Mouse (Mus musculus) hindbrain, embryonic 10.5 days (tissue): ENCODE measurements around the gene 2410004P03Rik. TPM values are rescaled to one million over a fixed set of nuclear protein-coding genes. Genes with fewer than 3 reads are reported as not detected.

Experiments
- DNase-seq: peaks from one replicate; pipeline ENCODE4 v3.0.0-alpha.2; 2017; ENCODE audit warnings: low spot score
- H3K27ac ChIP-seq: fragments of 300-500 bp; sonication (generic); 2 replicates; pipeline ENCODE4 v1.5.1; 2016; ENCODE audit warnings: mild to moderate bottlenecking, moderate library complexity
- H3K27me3 ChIP-seq: fragments of 300-500 bp; sonication (generic); 2 replicates; pipeline ENCODE4 v1.6.1; 2016; ENCODE audit warnings: mild to moderate bottlenecking; ENCODE audit not compliant: poor library complexity, insufficient read depth, severe bottlenecking
- H3K36me3 ChIP-seq: fragments of 300-500 bp; sonication (generic); 2 replicates; pipeline ENCODE4 v1.6.1; 2016; ENCODE audit warnings: mild to moderate bottlenecking, moderate library complexity
- H3K4me1 ChIP-seq: fragments of 300-500 bp; sonication (generic); replicated peaks from 2 replicates; pipeline ENCODE4 v1.6.1; 2016; ENCODE audit warnings: mild to moderate bottlenecking
- H3K4me3 ChIP-seq: fragments of 300-500 bp; sonication (generic); 2 replicates; pipeline ENCODE4 v1.5.1; 2016; ENCODE audit warnings: mild to moderate bottlenecking, moderate library complexity
- H3K9me3 ChIP-seq: fragments of 300-500 bp; sonication (generic); 2 replicates; pipeline ENCODE4 v1.6.1; 2016; ENCODE audit warnings: mild to moderate bottlenecking, moderate library complexity
- WGBS: fragments of 180-500 bp; shearing (Covaris S2); methylation state at CpG from one replicate; pipeline ENCODE4 v1.1.7; 2016; 5-methylcytosine and 5-hydroxymethylcytosine counted together
- polyA plus RNA-seq: library from polyadenylated mRNA; unstranded; fragments of >200 nt; fragmentation: Nextera tagmentation; extraction: Ambion mirVana; gene quantifications from 2 replicates; pipeline ENCODE4 v1.2.1, GENCODE M21; 2016

2410004P03Rik gene
- polyA plus RNA-seq: 2.5 and 5.6 TPM in 2 replicates

DNA sequence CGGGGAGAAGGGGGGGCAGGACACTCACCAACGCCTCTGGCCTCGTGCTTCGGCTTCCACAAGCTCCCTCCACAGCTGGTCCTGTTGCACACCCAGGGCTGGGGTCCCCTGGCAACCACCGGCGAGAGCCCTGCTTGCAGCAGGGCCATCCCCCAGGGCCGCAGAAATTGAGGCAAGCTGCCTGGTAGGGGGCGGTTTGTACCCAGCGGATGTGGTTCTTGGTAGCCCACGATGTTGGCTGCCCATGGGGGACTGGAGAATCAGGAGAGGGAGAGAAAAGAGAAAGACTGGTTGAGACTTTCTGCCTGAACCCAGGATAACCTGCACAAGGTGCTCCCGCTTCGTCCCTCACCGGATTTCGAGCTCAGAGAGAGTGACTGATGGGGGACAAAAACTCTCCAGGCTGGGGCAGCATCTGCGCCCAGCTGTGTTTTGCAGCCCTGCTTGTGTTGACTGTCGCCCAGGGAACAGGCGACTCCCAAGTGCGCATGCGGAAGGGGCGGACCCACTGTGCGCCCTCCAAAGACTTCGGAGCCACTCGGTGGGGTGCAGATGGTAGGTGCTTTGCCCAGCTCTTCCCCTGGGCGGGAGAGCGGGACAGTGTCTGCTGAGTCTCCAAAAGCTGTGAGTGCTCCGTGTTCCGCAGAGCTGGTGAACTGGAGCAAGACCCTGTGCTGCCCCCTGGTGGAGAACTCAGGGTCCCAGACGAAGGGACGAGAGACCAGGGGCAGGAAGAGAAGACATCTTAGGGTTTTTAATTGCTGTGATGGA, at the start of gene 2410004P03Rik:
Gene 2410004P03Rik, minus strand, starts transcription at position 628 of the 771 bp plus-strand sequence.
- peak within 1 kb of the TSS; percentile 55 for H3K4me3 ChIP-seq
- H3K9me3 ChIP-seq: peaks cover 15% of the 10 kb centered on the region; the same call in 1 of the 2 replicates
- no peaks in the 10 kb centered on the region for H3K36me3 ChIP-seq
- H3K27me3 ChIP-seq: 0 out of 2 replicates have a peak, but pooled peaks cover 7% of the 10 kb centered on the region
- DNase-seq: peak; percentile 89
- H3K27ac ChIP-seq: peak within 1 kb of the TSS; percentile 24
- H3K4me1 ChIP-seq: peaks cover 9% of the 10 kb centered on the region
- 7% methylated on average over 29 of the region's 29 CpGs for WGBS

DNA sequence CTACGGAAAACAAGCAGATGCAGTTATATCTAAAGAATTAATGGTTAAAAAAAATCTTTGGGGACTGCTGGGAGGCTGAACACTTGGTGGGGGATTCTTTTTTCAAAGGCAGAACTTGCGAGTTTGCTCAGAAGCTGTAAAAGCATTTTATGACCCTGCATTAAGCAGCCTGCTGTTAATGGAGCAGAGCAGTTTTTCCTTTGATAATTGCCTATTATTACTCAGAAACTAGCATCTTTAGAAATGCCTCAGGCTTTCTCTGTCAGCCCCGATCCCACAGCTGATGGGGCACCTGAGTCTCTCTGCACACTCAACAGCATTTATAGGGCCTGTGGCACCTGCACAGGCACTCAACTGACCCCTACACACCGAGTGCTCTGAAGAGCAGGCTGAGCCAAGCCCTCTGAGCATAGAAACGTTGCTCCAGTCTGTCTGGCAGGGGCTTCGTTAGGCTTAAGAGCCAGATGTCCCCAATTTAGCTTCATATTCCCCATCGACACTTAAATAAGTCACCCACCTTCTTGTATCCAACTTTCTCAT, 49.7 kb upstream of the 2410004P03Rik start:
- H3K27ac ChIP-seq: no peak overlapping the region
- H3K4me3 ChIP-seq: no peak overlapping the region
- no peaks in the 10 kb centered on the region for H3K9me3 ChIP-seq
- no peaks in the 10 kb centered on the region for H3K36me3 ChIP-seq
- peaks cover 6% of the 10 kb centered on the region; the same call in 1 of the 2 replicates for H3K4me1 ChIP-seq
- no peak for DNase-seq
- H3K27me3 ChIP-seq: 0 out of 2 replicates have a peak, but pooled peaks cover 3% of the 10 kb centered on the region
- 70% methylated on average over 7 of the region's 7 CpGs for WGBS

DNA sequence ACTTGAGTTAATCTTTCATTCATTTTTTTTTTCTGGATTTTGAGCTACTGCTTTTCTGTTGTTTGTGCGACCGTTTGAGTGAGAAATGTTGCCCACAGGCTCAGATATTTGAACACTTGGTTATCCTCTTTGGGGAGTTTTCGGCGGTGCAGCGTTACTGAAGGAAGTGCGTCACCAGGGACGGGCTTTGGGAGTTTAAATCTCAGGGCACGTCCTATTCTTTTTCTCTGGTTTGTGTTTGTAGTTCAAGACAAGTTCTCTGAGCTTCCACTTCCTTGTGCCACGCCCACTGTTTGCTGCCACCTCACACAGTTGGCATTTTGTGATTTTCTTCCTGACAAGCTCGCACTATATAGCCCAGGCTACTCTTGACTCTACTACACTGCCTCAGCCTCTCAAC, 47.0 kb upstream of the 2410004P03Rik start:
- Histone ChIP-seq H3K27ac (no peak overlapping the region), H3K36me3 (no peaks in the 10 kb centered on the region), H3K9me3 (no peaks in the 10 kb centered on the region), H3K4me3 (no peak overlapping the region), H3K27me3 (peaks cover 5% of the 10 kb centered on the region; the same call in 1 of the 2 replicates), H3K4me1 (peaks cover 3% of the 10 kb centered on the region)
- no peak for DNase-seq
- 82% methylated on average over 10 of the region's 10 CpGs for WGBS

DNA sequence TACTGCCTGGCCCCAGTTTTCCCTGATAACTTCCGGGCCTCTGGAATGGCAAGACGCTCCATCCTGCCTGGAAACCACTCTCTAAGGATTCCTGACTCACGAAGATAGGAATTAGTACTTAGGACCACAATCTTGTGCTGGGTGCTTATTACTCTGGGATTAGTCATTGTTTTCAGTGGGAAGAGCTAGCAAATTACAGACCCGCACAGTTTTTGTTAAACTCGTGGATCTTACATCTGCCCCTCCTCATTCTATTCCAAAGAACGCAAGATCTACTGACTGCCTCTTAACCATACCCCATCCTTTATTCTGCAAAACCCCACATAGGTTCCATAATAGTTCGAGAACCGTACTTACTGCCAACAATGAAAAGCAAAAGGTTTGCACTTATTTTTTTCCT, 45.6 kb upstream of the 2410004P03Rik start:
- H3K4me1 ChIP-seq: peaks cover 9% of the 10 kb centered on the region
- no peak overlapping the region for H3K4me3 ChIP-seq
- peaks cover 3% of the 10 kb centered on the region for H3K27me3 ChIP-seq
- no peaks in the 10 kb centered on the region for H3K36me3 ChIP-seq
- 83% methylated on average over 8 of the region's 8 CpGs for WGBS
- DNase-seq: no peak
- no peaks in the 10 kb centered on the region for H3K9me3 ChIP-seq
- H3K27ac ChIP-seq: no peak overlapping the region

DNA sequence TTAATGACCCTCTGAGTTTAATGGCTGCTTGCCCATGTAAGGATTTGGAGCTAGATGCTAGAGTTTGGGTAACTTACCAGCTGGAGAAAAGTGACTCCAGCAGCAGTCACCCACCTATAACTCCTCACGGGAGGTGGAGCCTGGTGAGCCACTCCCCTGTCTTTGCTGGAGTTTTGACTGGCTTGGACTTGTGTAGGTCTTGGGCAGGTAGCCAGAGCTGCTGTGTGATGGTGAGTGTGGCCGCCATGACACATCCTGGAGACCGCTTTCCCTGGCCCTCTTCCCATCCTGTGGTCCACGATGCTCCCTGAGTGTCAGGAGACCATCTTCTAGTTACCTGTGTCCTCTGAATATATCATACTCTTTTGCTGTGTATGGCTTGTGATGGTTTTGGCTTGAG, 44.2 kb upstream of the 2410004P03Rik start:
- H3K4me1 ChIP-seq: peaks cover 13% of the 10 kb centered on the region
- 89% methylated on average over 4 of the region's 4 CpGs for WGBS

DNA sequence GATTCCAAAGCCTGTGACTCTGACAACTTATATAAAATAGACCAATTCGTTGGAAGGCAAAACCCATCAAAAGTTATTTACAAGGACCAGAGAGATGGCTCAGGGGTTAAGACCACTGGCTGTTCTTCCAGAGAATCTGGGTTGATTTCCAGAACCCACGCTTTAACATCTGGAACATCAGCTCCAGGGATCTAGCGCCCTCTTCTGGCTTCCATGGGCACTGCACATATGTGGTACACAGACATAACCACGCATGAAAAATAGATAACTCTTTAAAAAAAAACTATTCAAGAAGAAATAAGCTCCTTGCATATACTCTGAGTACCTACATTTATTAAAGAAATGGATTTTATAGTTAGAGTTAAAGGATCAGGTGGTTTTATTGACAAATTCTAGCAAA, 43.2 kb upstream of the 2410004P03Rik start:
- Histone ChIP-seq H3K36me3 (no peaks in the 10 kb centered on the region), H3K4me1 (peaks cover 17% of the 10 kb centered on the region), H3K27ac (no peak overlapping the region), H3K27me3 (peaks cover 5% of the 10 kb centered on the region), H3K9me3 (no peaks in the 10 kb centered on the region), H3K4me3 (no peak overlapping the region)
- WGBS: 55% methylated on average over 4 of the region's 4 CpGs
- no peak for DNase-seq

More for the DNA sequence above, 44.2 kb upstream of the 2410004P03Rik start:
- no peaks in the 10 kb centered on the region for H3K9me3 ChIP-seq
- no peak overlapping the region for H3K4me3 ChIP-seq
- H3K27me3 ChIP-seq: peaks cover 5% of the 10 kb centered on the region
- H3K27ac ChIP-seq: no peak overlapping the region
- no peak for DNase-seq
- no peaks in the 10 kb centered on the region for H3K36me3 ChIP-seq

DNA sequence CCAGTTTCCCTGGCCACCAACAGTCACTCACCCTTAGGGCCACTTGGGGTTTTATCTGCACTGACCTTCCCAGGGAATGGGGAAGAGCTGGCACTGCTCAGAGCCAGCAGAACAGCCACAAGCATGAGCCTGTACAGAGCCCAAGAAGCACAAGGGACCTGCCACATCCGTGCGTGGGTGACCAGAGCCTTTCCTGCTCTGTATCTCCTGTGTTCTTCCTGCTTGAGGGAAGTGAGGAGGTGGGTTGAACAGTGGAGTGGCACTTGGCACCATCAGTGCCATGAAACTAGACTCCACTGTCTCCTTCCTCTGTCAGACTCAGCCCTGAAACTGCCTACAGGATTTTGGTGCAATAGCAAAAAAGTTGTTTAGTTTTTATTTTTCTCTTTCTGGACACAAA, 41.1 kb upstream of the 2410004P03Rik start:
- no peaks in the 10 kb centered on the region for H3K36me3 ChIP-seq
- peaks cover 17% of the 10 kb centered on the region for H3K4me1 ChIP-seq
- peak overlapping the region; percentile 29; the same call in 1 of the 2 replicates for H3K27ac ChIP-seq
- no peak for DNase-seq
- no peak overlapping the region for H3K4me3 ChIP-seq
- H3K9me3 ChIP-seq: no peaks in the 10 kb centered on the region
- WGBS: 83% methylated on average over 2 of the region's 2 CpGs
- H3K27me3 ChIP-seq: peaks cover 5% of the 10 kb centered on the region

DNA sequence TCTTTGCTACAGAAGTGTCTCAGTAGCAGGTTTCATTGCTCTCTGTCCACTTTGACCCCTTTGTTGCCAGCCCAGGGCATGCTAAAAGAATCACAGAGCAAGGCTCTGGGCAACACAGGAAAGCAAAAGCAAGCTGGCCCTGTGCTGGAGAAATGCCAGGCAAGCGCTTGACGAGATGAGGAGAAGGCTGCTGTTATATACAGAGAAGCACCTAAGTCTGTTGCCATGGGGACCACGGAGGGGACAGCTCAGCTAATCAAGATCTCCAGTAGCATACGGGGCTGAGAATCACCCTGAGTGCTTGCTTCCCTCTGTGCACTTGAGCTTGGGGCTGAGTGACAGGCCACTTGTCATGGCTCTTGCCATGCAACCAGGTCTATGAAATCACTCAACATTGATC, 39.5 kb upstream of the 2410004P03Rik start:
- Histone ChIP-seq H3K4me1 (peaks cover 17% of the 10 kb centered on the region), H3K36me3 (no peaks in the 10 kb centered on the region), H3K27ac (no peak overlapping the region), H3K27me3 (peaks cover 5% of the 10 kb centered on the region), H3K9me3 (no peaks in the 10 kb centered on the region), H3K4me3 (no peak overlapping the region)
- no peak for DNase-seq
- WGBS: 63% methylated on average over 4 of the region's 4 CpGs

DNA sequence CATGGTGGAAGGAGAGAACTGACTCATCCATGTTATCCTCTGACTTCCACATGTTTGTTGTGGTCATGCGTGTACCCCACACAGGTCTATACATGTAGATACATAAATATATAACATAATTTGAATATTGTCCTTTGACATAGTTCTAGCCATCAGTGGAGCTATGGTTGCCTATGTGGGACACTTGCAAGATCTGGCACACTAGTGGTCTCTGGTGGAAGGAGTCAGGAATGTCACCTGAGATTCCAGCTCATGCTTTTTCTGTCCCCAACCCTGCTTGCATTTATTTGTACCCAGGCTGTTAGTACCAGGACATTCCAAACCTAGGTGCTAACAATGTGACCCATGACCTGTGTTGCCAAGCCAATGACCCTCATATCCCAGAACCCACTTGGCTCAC, 38.3 kb upstream of the 2410004P03Rik start:
- Histone ChIP-seq H3K4me1 (peaks cover 17% of the 10 kb centered on the region), H3K27me3 (peaks cover 5% of the 10 kb centered on the region), H3K36me3 (no peaks in the 10 kb centered on the region), H3K4me3 (no peak overlapping the region), H3K9me3 (no peaks in the 10 kb centered on the region), H3K27ac (no peak overlapping the region)
- DNase-seq: no peak
- WGBS: 93% methylated on average over 1 of the region's 1 CpGs

DNA sequence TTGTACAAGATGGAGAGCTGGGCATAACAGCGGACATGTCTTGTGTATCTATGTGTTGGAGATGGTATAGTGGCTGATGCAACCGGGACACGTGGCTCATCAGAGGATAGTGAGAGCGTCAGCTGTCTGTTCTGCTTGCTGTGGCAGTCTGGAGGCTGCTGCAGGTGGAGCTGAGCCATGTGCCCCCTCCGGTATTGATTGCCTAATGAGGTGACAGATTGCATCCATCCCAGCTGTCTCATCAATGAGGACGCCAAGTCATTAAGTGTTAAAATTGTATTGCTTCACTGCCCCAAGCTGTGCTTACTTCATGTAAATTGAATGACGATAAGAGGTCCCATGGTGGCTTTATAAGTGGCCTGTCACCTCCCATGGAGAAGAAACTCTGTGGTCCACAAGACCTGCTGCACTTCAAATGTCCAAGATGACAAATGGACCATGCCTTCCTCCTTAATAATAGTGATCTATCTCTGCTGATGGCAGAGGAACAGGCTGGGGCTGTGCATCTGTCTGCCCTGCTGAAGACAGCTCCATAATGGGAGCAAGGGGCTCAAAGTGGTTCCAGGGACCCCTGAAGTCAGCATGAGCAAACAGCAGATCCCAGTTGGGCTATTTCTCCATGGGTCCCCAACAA, 37.6 kb upstream of the 2410004P03Rik start:
- DNase-seq: peak; percentile 27
- Histone ChIP-seq H3K36me3 (no peaks in the 10 kb centered on the region), H3K27me3 (peaks cover 5% of the 10 kb centered on the region), H3K27ac (no peak overlapping the region), H3K9me3 (no peaks in the 10 kb centered on the region), H3K4me1 (peaks cover 17% of the 10 kb centered on the region), H3K4me3 (no peak overlapping the region)
- WGBS: 75% methylated on average over 7 of the region's 7 CpGs

DNA sequence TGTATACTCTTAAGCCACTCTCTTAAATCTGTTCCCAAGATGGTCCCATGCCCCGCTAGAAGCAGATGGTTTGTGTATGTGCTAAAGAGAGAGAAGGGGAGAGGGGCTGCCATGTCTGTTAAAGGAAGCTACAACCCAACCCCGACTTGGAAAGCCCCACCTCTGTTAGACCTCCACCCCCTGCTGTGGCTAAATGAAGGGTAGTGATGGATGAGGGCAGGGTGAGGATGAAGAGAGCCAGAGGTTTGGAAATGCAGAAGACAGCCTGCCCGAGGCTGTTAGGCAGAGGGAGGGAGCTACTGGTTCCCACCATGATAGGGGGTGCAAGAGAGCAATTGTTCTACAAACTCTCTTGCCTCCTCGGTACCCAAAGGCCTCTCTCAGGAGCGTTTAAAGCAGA, 31.8 kb upstream of the 2410004P03Rik start:
- WGBS: 60% methylated on average over 5 of the region's 5 CpGs
- H3K36me3 ChIP-seq: no peaks in the 10 kb centered on the region
- no peaks in the 10 kb centered on the region for H3K27me3 ChIP-seq
- no peak for DNase-seq
- no peak overlapping the region for H3K27ac ChIP-seq
- no peaks in the 10 kb centered on the region for H3K9me3 ChIP-seq
- no peak overlapping the region for H3K4me3 ChIP-seq
- no peaks in the 10 kb centered on the region for H3K4me1 ChIP-seq

DNA sequence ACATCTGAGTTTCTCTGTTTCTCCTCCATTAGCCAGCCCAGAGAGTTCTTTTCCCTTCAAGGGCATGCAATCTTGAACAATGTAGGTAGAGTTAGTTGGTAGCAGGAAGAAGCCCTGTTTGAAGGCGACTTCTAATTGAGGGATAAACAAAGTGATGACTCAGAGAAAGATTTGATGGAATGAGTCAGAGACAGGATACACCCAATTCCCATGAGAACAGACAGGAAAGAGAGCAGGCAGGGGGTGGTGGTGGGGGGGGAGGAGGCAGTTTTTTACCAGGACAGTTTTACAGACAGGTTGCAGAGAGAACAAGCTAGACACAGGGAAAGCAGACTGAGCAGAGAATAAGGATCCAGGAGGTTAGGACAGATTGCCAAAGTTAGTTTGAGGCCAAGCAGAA, 29.0 kb upstream of the 2410004P03Rik start:
- no peak overlapping the region for H3K27ac ChIP-seq
- 54% methylated on average over 1 of the region's 1 CpGs for WGBS
- H3K36me3 ChIP-seq: no peaks in the 10 kb centered on the region
- no peaks in the 10 kb centered on the region for H3K9me3 ChIP-seq
- no peak overlapping the region for H3K4me3 ChIP-seq
- peaks cover 9% of the 10 kb centered on the region for H3K4me1 ChIP-seq
- no peak for DNase-seq
- no peaks in the 10 kb centered on the region for H3K27me3 ChIP-seq

DNA sequence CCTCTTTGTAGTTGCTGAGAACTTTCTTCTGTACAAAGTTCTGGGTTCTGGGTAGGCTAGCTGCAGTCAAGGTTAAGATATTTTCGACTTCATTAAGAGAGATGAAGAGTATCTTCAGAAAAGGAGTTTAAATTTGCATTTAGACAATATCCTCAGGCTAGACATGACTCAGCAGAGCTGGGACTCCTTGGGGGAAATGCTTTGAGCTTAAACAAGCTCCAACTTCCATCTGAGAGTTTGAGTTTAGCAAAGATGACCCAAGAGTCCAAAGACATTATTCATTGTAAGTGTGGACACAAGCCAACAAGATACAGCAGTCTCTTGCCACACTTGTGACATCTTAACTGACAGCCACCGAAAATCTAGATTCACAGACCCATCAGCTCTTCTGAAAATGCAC, 27.9 kb upstream of the 2410004P03Rik start:
- 83% methylated on average over 2 of the region's 2 CpGs for WGBS
- Histone ChIP-seq H3K9me3 (no peaks in the 10 kb centered on the region), H3K27ac (no peak overlapping the region), H3K4me3 (no peak overlapping the region), H3K4me1 (peaks cover 9% of the 10 kb centered on the region), H3K27me3 (no peaks in the 10 kb centered on the region; the same call in 1 of the 2 replicates), H3K36me3 (no peaks in the 10 kb centered on the region)
- DNase-seq: no peak
